34 mouse cellular contexts compared by ENCODE assay signal in genomic region chr7:30891746-30892145, GRCm38 (mm10). TPM values are rescaled to one million over a fixed set of nuclear protein-coding genes. Genes with fewer than 3 reads are reported as not detected.
DNase-seq lines count a peak whose midpoint lies in the region; ATAC-seq and TF ChIP-seq lines count a peak whose summit lies in the region.
"Had no signal": no experiment of that assay in that cellular context is flagged by ENCODE, and none has a peak within 500 bp of the region (broad histone marks: within the 10 kb centered on the region; RNA-seq: fewer than 3 reads in every experiment).

No protein-coding gene starts in this region.

- peak overlapping the region; percentile 75; the same call in 1 of the 2 replicates for H3K27ac ChIP-seq in kidney, embryonic 15.5 days
- H3K27ac ChIP-seq in testis, adult 2 months (ENCODE audit: control insufficient read depth, insufficient read depth, low read depth, low read length): no peak overlapping the region
- H3K27ac ChIP-seq in stomach, embryonic 14.5 days (ENCODE audit: low read length): no peak overlapping the region
- H3K27ac ChIP-seq: forebrain, embryonic 13.5 days; gastrocnemius, adult 2 months; hindbrain, embryonic 12.5 days; hindbrain, embryonic 15.5 days had no signal

- no peak for DNase-seq in kidney, postnatal 14 days
- no peak for DNase-seq in testis, postnatal 10 days (ENCODE audit: low spot score)
- DNase-seq in left cerebral cortex, adult 11 months (ENCODE audit: low spot score): no peak
- DNase-seq in layer of hippocampus, postnatal 36 days: no peak
- DNase-seq: adrenal gland, adult 2 months; adrenal gland, postnatal 14 days; cerebellum, adult 18-20 months; cerebellum, adult 9-10 months; cerebellum, postnatal 14 days; gastrocnemius, adult 2 months; gastrocnemius, postnatal 14 days; heart, adult 11 months had no signal

- no peak overlapping the region for H3K4me2 ChIP-seq in kidney, embryonic 15.5 days
- no peak overlapping the region for H3K4me2 ChIP-seq in stomach, embryonic 14.5 days (replicated peaks; ENCODE audit: low read depth, low read length)
- H3K4me2 ChIP-seq: forebrain, embryonic 13.5 days; heart, embryonic 11.5 days; hindbrain, embryonic 12.5 days; hindbrain, embryonic 15.5 days had no signal

- 68% methylated on average over 9 of the region's 9 CpGs for WGBS in kidney, embryonic 15.5 days
- WGBS in stomach, embryonic 14.5 days: 76% methylated on average over 9 of the region's 9 CpGs

- H3K9me3 ChIP-seq in kidney, embryonic 15.5 days (replicated peaks): no peaks in the 10 kb centered on the region
- H3K9me3 ChIP-seq in stomach, embryonic 14.5 days (ENCODE audit: control insufficient read depth, low read depth, low read length): no peaks in the 10 kb centered on the region
- H3K9me3 ChIP-seq: forebrain, embryonic 10.5 days; forebrain, embryonic 13.5 days; hindbrain, embryonic 12.5 days; hindbrain, embryonic 15.5 days had no signal

- H3K9ac ChIP-seq in kidney, embryonic 15.5 days: no peak overlapping the region
- H3K9ac ChIP-seq in stomach, embryonic 14.5 days (replicated peaks; ENCODE audit: low read depth, low read length): no peak overlapping the region
- H3K9ac ChIP-seq: forebrain, embryonic 13.5 days; hindbrain, embryonic 12.5 days; hindbrain, embryonic 15.5 days had no signal

- TF ChIP-seq CTCF in testis, adult 2 months (IDR thresholded peaks at IDR 0.05; ENCODE audit: control insufficient read depth, insufficient read depth, insufficient replicate concordance, low read depth, low read length): no peak

- peaks cover 8% of the 10 kb centered on the region; the same call in 1 of the 2 replicates for H3K4me1 ChIP-seq in kidney, embryonic 15.5 days
- H3K4me1 ChIP-seq in testis, adult 2 months (ENCODE audit: control insufficient read depth, insufficient read depth, low read length): peaks cover 4% of the 10 kb centered on the region; the same call in 1 of the 2 replicates
- no peaks in the 10 kb centered on the region for H3K4me1 ChIP-seq in stomach, embryonic 14.5 days (ENCODE audit: control insufficient read depth, insufficient read depth, low read length)
- H3K4me1 ChIP-seq: forebrain, embryonic 13.5 days; hindbrain, embryonic 12.5 days; hindbrain, embryonic 15.5 days had no signal

- H3K4me3 ChIP-seq in kidney, embryonic 15.5 days (replicated peaks): no peak overlapping the region
- peak overlapping the region; percentile 64 for H3K4me3 ChIP-seq in testis, adult 2 months (ENCODE audit: control insufficient read depth, low read depth, low read length)
- no peak overlapping the region for H3K4me3 ChIP-seq in stomach, embryonic 14.5 days (ENCODE audit: low read depth, low read length)
- H3K4me3 ChIP-seq: forebrain, embryonic 10.5 days; forebrain, embryonic 13.5 days; gastrocnemius, adult 2 months; hindbrain, embryonic 12.5 days; hindbrain, embryonic 15.5 days had no signal

- no peaks in the 10 kb centered on the region for H3K36me3 ChIP-seq in kidney, embryonic 15.5 days
- H3K36me3 ChIP-seq in testis, adult 2 months (ENCODE audit: control insufficient read depth, insufficient read depth, low read length): no peaks in the 10 kb centered on the region
- H3K36me3 ChIP-seq in stomach, embryonic 14.5 days (ENCODE audit: control insufficient read depth, insufficient read depth, low read length): no peaks in the 10 kb centered on the region
- H3K36me3 ChIP-seq: forebrain, embryonic 10.5 days; hindbrain, embryonic 12.5 days; hindbrain, embryonic 15.5 days had no signal

- H3K27me3 ChIP-seq in kidney, embryonic 15.5 days: no peaks in the 10 kb centered on the region
- no peaks in the 10 kb centered on the region for H3K27me3 ChIP-seq in testis, adult 2 months (ENCODE audit: control insufficient read depth, insufficient read depth, low read length)
- no peaks in the 10 kb centered on the region for H3K27me3 ChIP-seq in stomach, embryonic 14.5 days (ENCODE audit: control insufficient read depth, insufficient read depth, low read length)
- H3K27me3 ChIP-seq: forebrain, embryonic 13.5 days; hindbrain, embryonic 12.5 days; hindbrain, embryonic 15.5 days had no signal

- TF ChIP-seq POLR2A in testis, adult 2 months (IDR thresholded peaks at IDR 0.05; ENCODE audit: control insufficient read depth, low read depth, low read length): no peak

- no peak for ATAC-seq in kidney, embryonic 15.5 days (replicated peaks; ENCODE audit: low FRiP score)
- 0 out of 2 replicates have a peak, but pooled peaks have one; percentile 43 for ATAC-seq in stomach, embryonic 14.5 days (ENCODE audit: insufficient number of reproducible peaks, insufficient read depth, low FRiP score, low read depth)
- ATAC-seq: CD4-positive, CD25-positive, alpha-beta regulatory T cell, adult 4 months; forebrain, embryonic 13.5 days; forebrain, embryonic 16.5 days had no signal

RNA-seq across cellular contexts. Expression of gene Cd22, which starts 11.6 kb away (rescaled TPM):
- polyA plus RNA-seq in kidney, embryonic 15.5 days (2015; fragmentation: Nextera tagmentation; extraction: Ambion mirVana): 0.12 and 0.19 TPM in 2 replicates
- 0.08 and 0.41 TPM in 2 replicates for polyA plus RNA-seq in testis, adult 2 months (2012; rRNA removed)
- polyA plus RNA-seq in stomach, embryonic 14.5 days (2014; fragmentation: Nextera tagmentation; extraction: Ambion mirVana): 0.35 and 0.80 TPM in 2 replicates
- total RNA-seq in layer of hippocampus, postnatal 36 days (2021): not detected
- total RNA-seq: hematopoietic stem cell, adult 5-6 weeks; MEL had no signal
- polyA plus RNA-seq: embryonic facial prominence, embryonic 11.5 days; forebrain, embryonic 10.5 days; forebrain, embryonic 13.5 days; heart, embryonic 11.5 days; heart, embryonic 14.5 days; hindbrain, embryonic 12.5 days had no signal

RNA-seq across cellular contexts. Expression of gene Mag, which starts 22.9 kb away (rescaled TPM):
- polyA plus RNA-seq in kidney, embryonic 15.5 days (2015; fragmentation: Nextera tagmentation; extraction: Ambion mirVana): 0.39 and 0.61 TPM in 2 replicates
- polyA plus RNA-seq in testis, adult 2 months (2012; rRNA removed): 18.2 and 21.3 TPM in 2 replicates
- polyA plus RNA-seq in stomach, embryonic 14.5 days (2014; fragmentation: Nextera tagmentation; extraction: Ambion mirVana): 0.10 and 0.74 TPM in 2 replicates
- total RNA-seq in layer of hippocampus, postnatal 36 days (2021): 100 to 1,000 TPM; 196 to 197 TPM
- total RNA-seq: heart, adult 8-10 months; hematopoietic stem cell, adult 5-6 weeks; MEL had no signal
- polyA plus RNA-seq: CD4-positive, CD25-positive, alpha-beta regulatory T cell, adult 4 months; heart, embryonic 14.5 days had no signal

RNA-seq across cellular contexts. Expression of gene Ffar1, which starts 30.4 kb away (rescaled TPM):
- polyA plus RNA-seq in kidney, embryonic 15.5 days (2015; fragmentation: Nextera tagmentation; extraction: Ambion mirVana): not detected in 2 replicates
- polyA plus RNA-seq in testis, adult 2 months (2012; rRNA removed): 0.55 and 0.62 TPM in 2 replicates
- polyA plus RNA-seq in stomach, embryonic 14.5 days (2014; fragmentation: Nextera tagmentation; extraction: Ambion mirVana): not detected in 2 replicates
- not detected for total RNA-seq in layer of hippocampus, postnatal 36 days (2021)
- total RNA-seq: adrenal gland, adult 2 months; adrenal gland, postnatal 14 days; gastrocnemius, adult 2 months; gastrocnemius, postnatal 14 days; gastrocnemius, postnatal 4 days; heart, adult 8-10 months; heart, postnatal 25 days; hematopoietic stem cell, adult 5-6 weeks; MEL had no signal
- polyA plus RNA-seq: adrenal gland, adult 2 months; brain, embryonic 14.5 days; C2C12; embryonic facial prominence, embryonic 11.5 days; embryonic facial prominence, embryonic 14.5 days; forebrain, embryonic 10.5 days; forebrain, embryonic 13.5 days; forebrain, embryonic 16.5 days; frontal cortex, adult 2 months; heart, embryonic 11.5 days; heart, embryonic 14.5 days; heart, postnatal 0 days; hindbrain, embryonic 12.5 days; hindbrain, embryonic 15.5 days had no signal

RNA-seq across cellular contexts. Expression of gene Hamp2, which starts 32.7 kb away (rescaled TPM):
- not detected in 2 replicates for polyA plus RNA-seq in kidney, embryonic 15.5 days (2015; fragmentation: Nextera tagmentation; extraction: Ambion mirVana)
- polyA plus RNA-seq in testis, adult 2 months (2012; rRNA removed): 0.38 and 1.5 TPM in 2 replicates
- not detected in 2 replicates for polyA plus RNA-seq in stomach, embryonic 14.5 days (2014; fragmentation: Nextera tagmentation; extraction: Ambion mirVana)
- not detected for total RNA-seq in layer of hippocampus, postnatal 36 days (2021)
- total RNA-seq: gastrocnemius, adult 2 months; gastrocnemius, postnatal 14 days; gastrocnemius, postnatal 4 days; hematopoietic stem cell, adult 5-6 weeks; MEL had no signal
- polyA plus RNA-seq: brain, embryonic 14.5 days; C2C12; CD4-positive, CD25-positive, alpha-beta regulatory T cell, adult 4 months; embryonic facial prominence, embryonic 11.5 days; embryonic facial prominence, embryonic 14.5 days; forebrain, embryonic 10.5 days; forebrain, embryonic 13.5 days; forebrain, embryonic 16.5 days; frontal cortex, adult 2 months; heart, embryonic 11.5 days; heart, embryonic 14.5 days; heart, postnatal 0 days; hindbrain, embryonic 12.5 days; hindbrain, embryonic 15.5 days had no signal

RNA-seq across cellular contexts. Expression of gene Ffar3, which starts 35.8 kb away (rescaled TPM):
- 0.22 and 0.88 TPM in 2 replicates for polyA plus RNA-seq in kidney, embryonic 15.5 days (2015; fragmentation: Nextera tagmentation; extraction: Ambion mirVana)
- polyA plus RNA-seq in testis, adult 2 months (2012; rRNA removed): not detected in 2 replicates
- polyA plus RNA-seq in stomach, embryonic 14.5 days (2014; fragmentation: Nextera tagmentation; extraction: Ambion mirVana): 0.41 TPM in 1 of 2 replicates, not detected in the other
- total RNA-seq in layer of hippocampus, postnatal 36 days (2021): not detected
- total RNA-seq: gastrocnemius, adult 2 months; gastrocnemius, postnatal 14 days; gastrocnemius, postnatal 4 days; heart, adult 8-10 months; heart, postnatal 25 days; hematopoietic stem cell, adult 5-6 weeks; MEL had no signal
- polyA plus RNA-seq: brain, embryonic 14.5 days; C2C12; CD4-positive, CD25-positive, alpha-beta regulatory T cell, adult 4 months; embryonic facial prominence, embryonic 11.5 days; embryonic facial prominence, embryonic 14.5 days; forebrain, embryonic 10.5 days; forebrain, embryonic 13.5 days; forebrain, embryonic 16.5 days; frontal cortex, adult 2 months; heart, embryonic 11.5 days; heart, embryonic 14.5 days; heart, postnatal 0 days; hindbrain, embryonic 12.5 days; hindbrain, embryonic 15.5 days had no signal

Comparison
In these comparisons a context has a peak if more than half of its experiments do, and no peak if none do; other contexts are left out.
1. RNA of gene Mag, which starts 22.9 kb away (polyA plus RNA-seq): 18.2 to 21.3 TPM in testis, adult 2 months; 0.39 to 0.61 TPM in kidney, embryonic 15.5 days and 0.10 to 0.74 TPM in stomach, embryonic 14.5 days; every median in the first group is over 10 times any median in the second.